Mouse (Mus musculus): ENCODE measurements at regions not wholly inside any gene's neighbourhood (a gene's known extent, or its start where the extent isn't known, plus 50 kb on each side); places are given as distances from the start of the nearest gene placed in this dataset.
A peak's percentile ranks its signal among the peaks of the same experiment; 100 is the strongest.
"Not testable (repeated sequence)": the region's sequence is repeated elsewhere in the genome, so short reads cannot be mapped to it uniquely, and the experiment has no call there.

DNA sequence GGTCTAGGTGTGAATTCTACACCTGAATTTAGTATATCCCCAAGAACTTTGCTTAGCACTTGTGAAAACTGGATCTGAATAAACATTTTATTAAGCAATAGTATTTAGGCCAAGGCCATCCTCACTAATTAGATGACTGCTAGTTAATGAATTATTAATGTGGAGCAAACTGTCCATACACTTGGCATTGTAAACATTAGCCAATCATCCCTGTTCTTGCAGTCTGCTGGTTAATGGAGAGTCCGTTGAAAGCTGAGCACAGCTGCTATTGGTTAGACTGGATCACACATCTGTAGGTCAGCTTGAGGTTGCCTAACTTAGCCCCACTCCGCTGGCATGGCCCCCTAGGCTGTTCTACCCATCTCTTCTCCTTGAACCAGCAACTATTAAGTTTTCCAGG is 826.2 kb upstream of the 4930452B06Rik start:
- ATAC-seq (ENCODE audit: low TSS enrichment): no peak

DNA sequence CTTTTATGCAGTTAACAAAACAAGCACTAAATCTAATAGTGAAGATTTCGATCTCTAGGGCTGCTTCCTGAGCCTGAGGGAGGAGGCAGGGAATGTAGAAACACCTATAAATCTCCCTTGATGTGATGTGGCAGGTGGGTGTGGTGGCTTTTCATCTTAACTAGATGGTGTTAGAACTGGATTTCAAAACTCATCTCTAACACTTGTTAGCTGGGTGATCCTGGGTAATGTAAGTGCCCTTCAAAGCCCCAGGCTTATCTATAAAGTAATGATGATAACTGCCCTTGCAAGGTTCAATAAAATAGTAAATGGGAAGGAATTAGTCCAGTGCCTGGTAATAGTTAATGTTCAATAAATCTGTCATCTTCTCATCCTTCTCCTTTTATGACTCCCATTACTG is 822.5 kb upstream of the 4930452B06Rik start:
- ATAC-seq (ENCODE audit: low TSS enrichment): no peak

DNA sequence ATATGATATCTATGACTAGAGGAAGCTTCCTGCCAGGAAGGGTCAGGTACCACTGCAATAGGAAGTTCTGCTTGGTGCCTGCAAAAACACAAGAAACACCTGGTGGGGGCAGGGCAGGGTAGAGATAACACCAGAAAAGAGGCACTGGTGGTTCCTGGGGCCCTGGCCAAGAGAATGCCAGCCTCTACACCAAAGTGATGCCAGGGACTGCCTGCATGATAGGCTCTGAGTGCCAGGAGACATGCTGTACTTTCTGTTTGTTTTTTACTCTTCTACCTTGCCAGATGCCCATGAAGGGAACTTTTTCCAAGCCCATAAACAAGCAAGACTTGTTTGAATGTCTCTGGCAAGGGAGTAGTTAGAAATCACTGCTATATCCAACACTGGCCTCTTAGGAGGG is 812.9 kb upstream of the 4930452B06Rik start:
- ATAC-seq (ENCODE audit: low TSS enrichment): no peak

DNA sequence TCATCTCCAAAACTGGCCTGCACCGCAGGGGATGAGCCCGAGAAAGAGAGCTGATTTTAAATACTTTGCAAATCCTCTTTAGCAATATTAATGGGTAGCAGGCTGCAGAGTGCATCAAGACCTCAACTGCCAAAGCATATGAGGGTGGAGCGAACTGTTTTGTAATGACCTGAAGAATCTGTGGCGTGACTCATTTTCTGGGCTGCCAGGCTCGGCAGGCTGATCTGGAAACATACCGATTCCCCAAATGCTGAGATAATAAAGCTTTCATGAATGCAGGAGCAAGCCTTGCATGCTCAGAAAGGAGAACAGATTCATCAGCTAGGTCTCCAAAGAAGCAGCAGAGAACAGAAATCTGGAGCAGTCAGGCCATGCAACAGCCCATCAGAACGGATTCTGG is 809.1 kb upstream of the 4930452B06Rik start:
- peak; percentile 87 for ATAC-seq (ENCODE audit: low TSS enrichment)

DNA sequence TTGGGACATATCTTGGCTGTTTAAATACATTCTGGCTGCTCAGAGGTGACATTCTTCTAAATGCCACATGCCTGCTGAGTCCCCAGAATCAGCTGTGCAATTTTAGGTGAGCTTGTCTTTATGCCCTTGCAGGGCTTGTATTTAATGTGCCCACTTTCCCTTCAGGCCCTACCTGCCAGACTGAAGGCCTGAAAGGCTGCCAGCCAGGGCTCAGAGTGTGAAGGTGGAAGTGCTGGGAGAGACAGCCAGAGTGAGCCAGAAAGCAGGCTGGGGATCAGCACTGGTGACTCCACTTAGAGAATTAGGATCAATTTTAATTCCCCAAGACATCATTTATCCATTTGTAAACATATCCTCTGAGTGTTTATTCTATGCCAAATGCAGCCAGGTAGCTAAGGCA is 803.6 kb upstream of the 4930452B06Rik start:
- no peak for ATAC-seq (ENCODE audit: low TSS enrichment)

DNA sequence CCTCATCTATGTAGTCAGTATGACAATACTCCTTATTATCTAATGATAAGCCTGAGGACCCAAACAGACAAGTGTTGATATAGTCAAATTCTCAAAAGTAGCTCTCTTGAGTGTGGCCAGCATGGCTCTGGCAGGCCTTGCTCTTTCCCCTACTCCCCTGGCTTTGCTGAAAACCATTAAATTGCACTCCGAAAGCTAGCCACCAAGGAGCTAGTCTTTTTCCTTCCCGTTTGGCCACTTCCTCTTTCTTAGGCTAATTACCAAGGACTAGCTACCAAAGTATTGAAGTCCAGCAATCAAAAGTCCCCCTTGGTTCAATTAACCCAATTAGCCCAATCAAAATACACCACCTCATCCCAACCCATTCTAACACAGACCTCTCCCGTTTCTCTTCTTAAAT is 802.6 kb upstream of the 4930452B06Rik start:
- ATAC-seq (ENCODE audit: low TSS enrichment): no peak

DNA sequence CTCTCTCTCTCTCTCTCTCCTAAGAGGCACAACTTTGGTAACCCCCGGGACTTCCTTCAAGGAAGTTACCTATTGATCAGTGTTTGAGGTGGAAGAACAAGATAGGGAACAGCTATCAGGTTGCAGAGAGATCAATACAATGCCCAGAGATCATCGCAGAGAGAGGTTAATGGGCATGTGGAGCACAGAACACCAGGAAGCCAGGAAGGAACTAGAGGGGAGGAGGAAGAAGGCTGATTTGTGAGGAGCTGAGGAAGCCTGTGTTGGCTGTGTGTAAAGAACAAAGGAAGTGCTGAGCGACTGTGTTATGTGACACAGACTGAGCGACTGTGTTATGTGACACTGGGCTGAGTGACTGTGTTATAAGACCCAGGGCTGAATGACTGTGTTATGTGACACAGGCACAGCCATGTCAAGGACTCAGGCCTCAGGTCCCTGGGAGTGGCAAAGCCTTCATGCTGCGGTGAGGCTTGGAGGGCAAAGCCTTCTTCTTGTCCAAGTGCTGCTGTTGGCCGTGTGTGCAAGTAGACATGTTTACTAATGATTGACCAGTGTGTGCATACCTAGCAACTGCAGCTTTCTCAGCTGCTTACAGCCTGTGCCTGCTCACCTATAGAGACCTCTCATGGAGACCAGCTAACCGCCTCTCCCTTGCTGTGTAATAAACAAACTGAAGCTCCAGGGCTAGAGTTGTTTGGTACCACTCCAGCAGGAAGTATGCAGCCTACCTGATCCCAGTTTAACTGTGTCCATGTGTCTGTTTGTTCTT is 801.8 kb upstream of the 4930452B06Rik start:
- ATAC-seq (ENCODE audit: low TSS enrichment): no peak

DNA sequence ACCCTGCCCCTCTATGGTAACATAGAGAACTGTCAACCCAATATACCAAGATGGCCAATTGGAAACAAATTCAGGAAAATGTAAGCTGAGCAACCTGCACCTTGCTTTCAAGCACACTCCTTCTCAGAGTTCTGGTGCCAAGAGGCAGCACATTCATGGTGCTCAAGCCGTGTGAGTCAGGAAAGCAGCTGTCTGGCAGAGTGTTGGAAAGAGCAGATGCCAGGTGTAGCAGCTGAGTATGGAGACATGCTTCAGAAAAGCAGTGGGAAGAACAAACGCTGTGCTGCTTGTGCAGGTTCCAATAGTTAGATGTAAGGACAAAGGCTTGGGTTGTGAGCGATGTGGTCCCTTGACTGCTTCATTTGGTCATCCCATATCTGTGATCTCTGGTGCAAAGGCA is 794.0 kb upstream of the 4930452B06Rik start:
- peak; percentile 90 for ATAC-seq (ENCODE audit: low TSS enrichment)

DNA sequence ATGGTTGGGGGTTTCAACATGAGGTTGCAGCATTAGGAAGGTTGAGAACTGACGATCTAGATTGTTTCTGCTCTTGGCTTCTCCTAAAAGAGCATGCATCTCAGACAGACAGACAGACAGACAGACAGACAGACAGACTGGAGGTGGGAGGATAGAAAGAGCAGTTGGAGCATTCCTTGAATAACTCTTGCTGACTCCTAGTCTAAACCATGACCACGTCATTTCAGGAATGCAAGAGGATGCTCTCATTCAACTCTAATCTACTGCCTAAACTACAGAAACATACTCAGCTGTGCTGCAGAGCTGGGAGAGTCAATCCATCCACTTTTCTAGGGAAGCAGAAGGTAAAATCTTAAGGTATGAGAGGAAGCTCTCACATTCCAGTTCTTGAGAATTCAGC is 792.8 kb upstream of the 4930452B06Rik start:
- no peak for ATAC-seq (ENCODE audit: low TSS enrichment)

DNA sequence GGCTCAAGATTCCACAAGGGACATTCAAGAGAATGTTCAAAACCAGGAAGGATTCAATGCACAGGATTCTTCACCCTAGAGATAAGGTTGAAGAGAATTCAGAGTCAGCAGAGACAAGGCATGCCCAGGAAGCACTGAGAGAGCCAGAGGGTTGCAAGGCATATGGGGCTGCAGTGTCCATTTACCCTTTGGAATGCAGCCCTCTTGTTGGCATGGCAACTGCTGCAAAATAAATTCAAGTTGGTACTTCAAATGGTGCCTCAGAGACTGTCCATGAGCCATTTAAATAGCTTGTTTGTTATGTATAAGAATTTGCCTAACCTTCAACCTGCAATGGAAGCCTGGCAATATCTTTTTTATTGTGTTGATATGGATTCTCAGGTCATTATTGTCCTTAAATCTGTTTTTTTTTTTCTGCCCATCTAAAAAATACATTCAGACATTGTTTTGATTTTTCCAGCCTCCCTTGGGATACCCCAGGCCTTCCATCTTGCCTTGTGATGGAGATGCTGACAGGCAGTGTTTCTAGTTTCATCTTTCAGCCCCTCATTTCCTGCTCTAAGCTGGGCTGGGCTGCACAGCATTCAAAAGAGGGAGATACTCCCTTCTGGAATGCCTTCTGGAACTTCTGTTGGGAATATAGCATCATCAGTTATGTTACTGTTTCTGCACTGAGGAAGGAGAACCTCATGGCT is 791.9 kb upstream of the 4930452B06Rik start:
- ATAC-seq (ENCODE audit: low TSS enrichment): no peak

DNA sequence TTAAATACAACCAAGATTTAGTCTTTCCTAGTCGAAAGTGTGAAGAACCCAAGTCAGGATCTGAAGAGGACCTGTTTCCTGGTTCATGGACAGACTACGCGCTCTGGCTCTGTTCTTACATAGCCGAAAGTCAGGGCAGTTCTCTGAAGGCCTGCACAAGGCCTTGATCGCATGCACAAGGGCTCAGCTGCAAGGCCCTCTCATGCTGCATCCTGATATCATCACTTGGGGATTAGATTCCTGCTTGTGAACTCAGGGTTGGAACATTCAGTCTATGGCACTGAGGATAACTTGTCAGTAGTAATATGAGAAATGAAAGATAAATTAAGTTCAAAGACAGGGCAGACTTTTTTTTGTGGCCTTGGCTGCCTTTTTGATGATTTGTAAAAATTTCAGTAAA is 789.9 kb upstream of the 4930452B06Rik start:
- ATAC-seq (ENCODE audit: low TSS enrichment): no peak

DNA sequence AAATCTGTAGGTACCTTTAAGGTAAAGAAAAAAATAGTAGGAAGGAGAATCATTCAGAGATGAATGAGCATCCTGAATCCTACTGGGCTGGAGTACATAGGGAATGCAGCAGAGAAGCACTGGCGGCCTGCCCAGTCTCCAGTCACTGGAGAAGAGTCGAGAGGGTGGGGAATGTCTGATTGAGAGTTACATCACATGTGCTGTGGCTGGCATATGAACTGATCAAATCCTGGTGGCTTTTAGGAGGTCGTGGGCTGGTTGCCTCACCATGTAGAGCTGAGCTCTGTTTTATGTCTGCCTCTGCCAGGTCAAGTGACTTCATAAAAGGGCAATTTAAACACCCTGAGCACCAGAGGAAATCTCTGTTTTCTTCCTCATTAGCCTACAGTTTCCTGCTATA is 783.9 kb upstream of the 4930452B06Rik start:
- ATAC-seq (ENCODE audit: low TSS enrichment): peak; percentile 64; the same call in 1 of the 2 replicates

DNA sequence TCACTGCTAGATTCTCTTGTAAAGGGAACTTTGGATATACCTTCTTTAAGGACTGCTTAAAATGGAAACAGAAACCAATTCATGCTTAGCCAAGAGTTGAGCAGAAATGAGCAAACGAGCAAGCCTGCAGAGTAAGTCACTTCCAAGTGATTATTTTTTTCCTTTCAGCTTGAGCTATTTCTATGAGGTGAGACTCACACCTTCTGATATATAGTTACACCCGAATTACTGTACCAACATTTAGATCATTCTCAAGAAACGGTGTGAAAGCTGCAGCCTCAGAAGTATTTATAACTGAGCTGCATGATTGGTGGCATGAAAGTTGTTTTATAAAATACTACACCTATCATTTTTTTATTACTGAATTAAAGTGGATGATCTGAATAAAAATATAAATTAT is 771.9 kb upstream of the 4930452B06Rik start:
- peak; percentile 92 for ATAC-seq (ENCODE audit: low TSS enrichment)

DNA sequence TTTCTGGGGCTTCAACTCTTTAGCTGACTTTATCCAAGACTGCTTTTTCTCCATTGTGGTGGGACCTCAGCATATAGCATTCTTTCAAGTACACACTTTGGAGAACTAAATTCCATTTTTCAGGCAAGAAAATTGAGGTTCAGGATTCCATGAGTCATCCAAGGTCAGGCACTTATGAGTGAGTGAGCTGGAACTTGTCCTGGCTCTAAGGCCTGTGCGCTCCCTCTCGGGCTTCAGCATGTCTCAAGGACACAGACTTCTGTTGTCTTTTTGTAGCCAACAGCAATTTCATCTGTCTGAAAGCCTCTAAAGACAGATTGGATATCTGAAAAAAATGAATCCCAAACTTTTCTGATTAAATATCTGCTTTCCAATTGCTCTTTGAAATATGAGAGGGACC is 769.1 kb upstream of the 4930452B06Rik start:
- ATAC-seq (ENCODE audit: low TSS enrichment): no peak

DNA sequence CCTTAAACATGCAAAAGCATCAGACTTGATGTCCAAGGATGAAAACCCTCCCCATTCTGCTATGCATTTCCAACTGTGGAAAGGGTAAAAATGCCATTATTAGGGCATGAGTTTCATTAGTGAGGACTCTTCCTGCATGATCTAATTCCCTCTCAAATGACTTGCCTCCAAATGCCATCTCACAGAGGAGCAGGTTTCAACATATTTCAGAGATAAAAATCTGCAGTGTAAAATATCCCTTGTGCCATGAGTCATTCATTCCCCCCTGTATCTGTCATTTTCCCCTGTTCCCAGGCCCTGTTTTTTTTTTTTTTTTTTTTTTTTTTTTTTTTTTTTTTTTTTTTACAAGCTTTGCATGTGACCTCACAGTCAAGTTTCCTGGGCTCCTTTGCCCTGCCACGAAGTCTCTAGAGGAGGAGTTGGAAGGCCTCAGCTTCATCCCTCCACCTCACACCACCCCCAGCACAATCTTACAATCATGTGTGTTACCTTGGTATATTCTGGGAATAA is 767.1 kb upstream of the 4930452B06Rik start:
- ATAC-seq (ENCODE audit: low TSS enrichment): no peak

DNA sequence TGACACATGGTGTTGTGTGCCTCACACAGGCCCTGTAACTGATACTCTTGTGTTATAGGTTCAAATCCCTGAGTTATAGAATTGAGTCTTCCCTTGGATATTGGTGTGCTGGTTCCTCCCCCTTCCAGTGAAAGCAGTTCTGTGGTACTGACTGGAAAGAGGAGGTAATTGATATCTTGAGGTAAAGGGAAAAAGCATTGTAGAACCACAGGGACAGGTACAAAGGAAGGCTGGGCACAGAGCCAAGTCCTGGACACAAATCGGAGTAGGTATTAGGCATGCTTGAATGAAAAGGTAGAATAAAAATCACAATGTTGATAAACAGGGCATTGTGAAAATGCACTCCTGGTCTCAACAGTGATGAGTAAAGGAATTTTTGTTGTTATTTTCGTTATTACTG is 765.8 kb upstream of the 4930452B06Rik start:
- no peak for ATAC-seq (ENCODE audit: low TSS enrichment)

DNA sequence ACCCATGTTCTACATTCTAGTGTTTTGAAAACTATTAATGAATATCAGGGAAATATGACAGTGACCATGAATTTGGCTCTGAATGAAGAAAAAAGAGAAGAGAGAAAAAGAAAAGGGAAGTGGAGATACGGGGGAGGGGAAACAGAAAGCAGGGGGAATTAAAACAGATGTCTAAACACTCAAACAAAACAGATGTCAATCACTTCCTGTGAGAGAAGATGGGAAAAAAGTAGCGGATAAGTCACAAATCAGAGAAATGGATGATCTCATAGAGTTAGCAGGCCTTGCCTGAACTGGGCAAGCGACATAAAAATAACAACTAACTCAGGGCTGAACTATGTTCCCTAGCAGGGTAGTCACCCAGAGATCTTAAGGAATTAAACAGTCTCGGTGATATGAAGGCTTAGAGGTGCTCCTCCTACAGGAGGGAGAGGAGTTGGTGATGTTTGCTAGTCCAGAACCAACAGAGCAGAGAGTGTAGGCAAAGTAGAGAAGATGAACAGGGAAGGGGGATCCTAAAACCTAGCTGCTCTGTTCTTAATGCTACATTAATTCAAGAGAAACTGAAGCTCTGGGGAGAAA is 745.9 kb upstream of the 4930452B06Rik start:
- ATAC-seq (ENCODE audit: low TSS enrichment): no peak

DNA sequence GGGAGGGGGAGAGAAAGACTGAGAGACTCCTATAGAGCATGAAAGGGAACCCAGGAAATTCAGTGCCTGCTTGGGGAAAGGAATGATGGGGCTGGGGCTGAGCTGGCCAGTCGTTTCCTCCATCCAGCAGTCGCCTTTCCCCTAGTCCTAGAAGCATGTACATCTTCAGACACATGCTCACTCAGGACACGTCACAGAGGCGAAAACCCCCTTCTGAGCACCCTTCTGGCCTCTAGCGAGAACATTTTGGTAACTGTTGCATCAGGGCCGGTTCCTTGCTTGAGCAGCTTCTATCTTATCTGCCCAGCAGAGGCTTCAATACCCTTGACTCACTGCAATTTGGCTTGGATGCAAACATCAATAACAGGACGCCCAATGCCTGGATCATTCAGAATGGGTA is 737.6 kb upstream of the 4930452B06Rik start:
- no peak for ATAC-seq (ENCODE audit: low TSS enrichment)

DNA sequence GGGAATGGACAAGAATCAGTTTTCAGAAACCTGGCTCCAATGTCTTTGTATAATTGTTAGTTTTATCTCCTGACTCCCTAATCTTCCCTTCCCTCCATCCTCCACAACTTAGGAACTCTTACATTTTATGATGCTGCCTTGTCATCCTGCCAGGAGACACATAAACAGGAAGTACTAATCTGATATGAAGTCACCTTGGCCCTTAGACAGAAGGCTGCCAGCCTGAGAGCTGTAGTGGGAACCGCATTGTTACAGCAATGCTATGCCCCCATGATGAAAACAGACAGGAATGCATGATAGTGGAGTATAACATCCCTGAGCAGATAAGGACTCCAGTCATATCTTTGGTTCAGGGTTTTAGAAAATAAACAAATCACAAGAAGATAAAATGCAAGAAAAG is 734.8 kb upstream of the 4930452B06Rik start:
- no peak for ATAC-seq (ENCODE audit: low TSS enrichment)

DNA sequence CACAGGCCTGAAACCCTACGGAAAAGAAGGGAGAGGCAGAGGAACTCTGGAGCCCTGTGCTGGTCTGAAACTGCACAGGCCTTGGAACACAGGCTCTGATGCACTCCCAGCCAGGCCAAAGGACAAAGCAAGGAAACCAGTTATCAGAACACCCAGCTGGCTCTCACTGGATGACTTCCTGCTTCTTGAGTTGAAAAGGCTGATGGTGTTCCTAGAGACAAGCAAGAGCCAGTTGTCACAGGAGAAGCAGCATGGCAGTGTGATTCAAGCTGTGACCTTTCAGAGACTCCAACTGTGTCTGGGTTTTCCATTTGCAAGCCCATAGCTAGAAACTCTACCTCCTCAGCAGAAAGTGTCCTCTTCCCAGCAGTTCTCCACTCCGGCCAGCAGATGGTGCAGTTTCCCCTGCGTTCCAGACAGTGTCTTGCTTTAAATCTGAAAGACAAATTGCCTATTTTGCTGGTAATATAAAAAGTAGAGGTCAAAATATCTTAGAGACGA is 727.3 kb upstream of the 4930452B06Rik start:
- peak; percentile 89 for ATAC-seq (ENCODE audit: low TSS enrichment)

DNA sequence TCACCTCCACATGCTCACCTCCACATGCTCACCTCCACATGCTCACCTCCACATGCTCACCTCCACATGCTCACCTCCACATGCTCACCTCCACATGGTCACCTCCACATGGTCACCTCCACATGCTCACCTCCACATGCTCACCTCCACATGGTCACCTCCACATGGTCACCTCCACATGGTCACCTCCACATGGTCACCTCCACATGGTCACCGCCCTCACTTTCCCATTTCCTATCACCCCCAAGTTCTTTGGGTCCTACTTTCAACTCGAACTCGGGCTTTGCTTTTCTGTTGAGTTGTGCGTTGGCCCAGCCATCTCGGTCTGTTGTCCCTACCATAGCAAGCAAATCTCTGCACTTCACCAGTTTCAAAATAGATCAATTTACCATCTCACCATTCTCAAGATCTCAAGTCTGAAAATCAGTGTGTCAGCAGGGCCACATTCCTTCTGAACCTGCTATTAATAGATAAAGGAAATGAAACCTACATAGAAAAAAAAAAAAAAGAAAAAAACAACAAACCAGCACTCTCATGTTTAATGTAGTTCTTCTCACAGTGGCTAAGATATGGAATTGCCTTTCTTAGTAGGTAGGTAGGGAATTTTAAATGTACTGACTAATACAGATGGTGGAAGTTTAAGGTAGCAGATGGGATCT is 724.0 kb upstream of the 4930452B06Rik start:
- ATAC-seq (ENCODE audit: low TSS enrichment): not testable (repeated sequence)

DNA sequence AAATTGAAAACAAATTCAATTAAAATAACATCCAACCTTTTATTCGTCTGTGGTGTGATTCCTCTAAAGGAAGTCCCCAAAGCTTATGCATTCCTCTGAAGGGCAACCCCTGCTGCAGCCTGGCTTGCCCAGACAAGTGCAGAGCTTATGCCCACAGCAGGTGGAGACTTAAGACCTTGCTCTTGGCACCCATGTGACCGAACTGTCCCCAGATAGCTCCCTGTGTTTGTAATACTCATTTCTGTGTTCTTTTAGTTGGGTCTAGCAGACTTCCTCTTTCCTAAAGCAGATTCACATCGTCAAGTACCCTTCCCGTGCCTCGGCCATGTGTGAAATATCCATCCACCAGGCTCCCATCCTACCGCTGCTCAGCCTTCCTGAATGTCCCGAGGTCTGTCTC is 723.1 kb upstream of the 4930452B06Rik start:
- peak; percentile 22; the same call in 1 of the 2 replicates for ATAC-seq (ENCODE audit: low TSS enrichment)
